Mouse (Mus musculus) G1E-ER4 (cell line): ENCODE data around the gene Kcnq2. TPM values are rescaled to one million over a fixed set of nuclear protein-coding genes. Genes with fewer than 3 reads are reported as not detected.

ENCODE experiments used
- GATA1 ChIP-seq: IDR thresholded peaks from one replicate; pipeline ENCODE4 v1.8.0; 2012; ENCODE audit warnings: low read length, inconsistent platforms
- polyA plus RNA-seq: library from polyadenylated mRNA; stranded (reverse); fragments of >175 nt; gene quantifications from 2 replicates; pipeline ENCODE4 v1.2.3, GENCODE M21; 2012

The Kcnq2 gene
- polyA plus RNA-seq: not detected in 2 replicates

DNA sequence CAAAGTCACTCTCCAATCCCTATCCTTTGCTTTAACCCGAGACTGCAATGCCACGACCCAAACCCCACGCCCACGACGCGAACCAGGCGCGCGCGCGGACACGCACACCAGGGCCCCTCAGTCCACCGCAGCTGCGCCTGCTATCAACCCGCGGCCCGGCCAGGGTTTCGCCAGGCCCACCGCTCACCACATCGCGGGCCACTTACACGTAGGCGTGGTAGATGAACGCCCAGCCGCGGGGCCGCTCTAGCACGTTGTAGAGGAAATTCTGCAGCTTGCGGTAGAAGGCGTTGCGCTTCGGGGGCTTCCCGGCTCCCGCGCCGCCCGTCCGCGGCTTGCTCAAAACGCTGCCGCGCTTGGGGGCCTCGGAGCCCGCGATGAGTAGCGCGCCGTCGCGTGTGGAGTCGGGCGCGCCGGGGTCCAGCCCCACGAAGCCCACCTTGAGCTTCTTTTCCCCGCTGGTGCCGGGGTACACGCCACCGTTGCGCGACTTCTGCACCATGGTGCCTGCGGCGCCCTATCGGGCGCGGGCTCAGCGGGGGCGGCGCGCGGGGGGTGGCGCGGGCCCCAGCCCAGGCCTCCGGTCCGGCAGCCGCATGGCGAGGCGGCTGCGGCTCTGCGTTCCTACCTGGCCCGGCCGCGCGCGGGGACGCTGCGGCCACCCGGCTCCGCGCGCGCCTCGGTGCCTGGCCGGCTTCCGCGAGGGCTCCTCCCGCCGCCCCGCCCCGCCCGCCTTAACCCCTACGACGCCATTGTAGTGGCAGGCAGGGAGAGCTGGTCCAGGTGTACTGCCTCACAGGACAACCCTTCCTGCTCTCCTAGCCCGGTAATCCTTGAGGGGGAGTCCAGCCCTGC lies at the start of gene Kcnq2:
TSS of gene Kcnq2 (minus strand) at position 710 of the 855 bp plus-strand sequence.
- no peak for TF ChIP-seq GATA1

DNA sequence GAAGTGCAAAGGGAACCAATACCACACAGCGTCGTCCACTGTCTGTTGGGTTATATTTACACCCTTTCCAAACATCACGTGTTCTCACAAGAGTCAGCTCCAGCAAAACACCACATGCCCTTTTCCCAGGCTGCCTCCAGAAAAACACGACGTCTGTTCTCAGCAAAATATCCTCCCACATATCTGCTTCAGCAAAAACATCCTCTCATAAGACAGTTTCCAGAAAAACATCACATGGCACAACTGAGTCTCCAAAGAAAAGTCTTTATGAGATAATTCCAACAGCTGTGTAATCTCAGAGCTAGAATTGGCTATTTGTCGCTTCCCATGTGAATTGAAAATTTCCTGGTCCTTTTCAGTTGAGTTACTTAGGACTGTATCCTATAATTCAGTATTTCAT lies 45.8 kb upstream of the Kcnq2 start:
- no peak for TF ChIP-seq GATA1

DNA sequence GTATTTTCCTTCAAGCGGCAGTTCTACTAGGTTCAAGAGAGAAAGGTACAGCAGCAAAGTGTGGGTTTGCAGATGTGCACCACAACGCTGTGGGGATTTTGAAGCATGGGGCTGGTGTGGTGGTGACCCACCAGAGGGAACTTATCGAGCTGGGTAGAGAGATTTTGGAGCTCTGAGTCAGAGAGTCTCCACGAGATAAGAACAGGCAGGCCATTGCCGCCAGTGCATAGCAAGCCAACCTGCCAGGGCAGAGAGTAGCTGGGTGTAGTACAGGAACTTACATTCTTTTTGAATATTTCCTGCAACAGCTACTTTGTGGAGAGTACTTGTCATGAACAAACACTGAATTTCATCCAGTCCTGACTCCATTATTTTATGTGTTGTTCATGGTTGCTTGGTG lies 43.4 kb upstream of the Kcnq2 start:
- TF ChIP-seq GATA1: no peak

DNA sequence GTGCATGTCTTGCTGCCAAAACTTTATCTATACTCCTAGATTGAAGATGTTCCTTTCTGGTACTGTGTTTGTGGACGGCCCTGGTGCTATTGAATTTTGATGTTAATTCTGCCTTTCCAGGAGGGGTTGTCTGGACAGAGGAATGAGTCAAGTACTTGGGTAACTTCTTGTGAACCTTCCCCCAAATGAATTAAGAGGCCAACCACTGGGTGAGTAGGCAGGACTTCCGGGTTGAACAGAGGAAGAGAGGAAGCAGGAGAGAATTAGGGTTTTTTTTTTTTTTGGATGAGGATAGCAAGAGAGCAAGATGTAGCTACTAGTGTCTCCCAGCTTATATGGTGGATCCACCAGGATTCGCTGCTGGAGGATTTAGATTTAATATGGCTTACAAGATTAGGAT lies 42.9 kb upstream of the Kcnq2 start:
- TF ChIP-seq GATA1: no peak

DNA sequence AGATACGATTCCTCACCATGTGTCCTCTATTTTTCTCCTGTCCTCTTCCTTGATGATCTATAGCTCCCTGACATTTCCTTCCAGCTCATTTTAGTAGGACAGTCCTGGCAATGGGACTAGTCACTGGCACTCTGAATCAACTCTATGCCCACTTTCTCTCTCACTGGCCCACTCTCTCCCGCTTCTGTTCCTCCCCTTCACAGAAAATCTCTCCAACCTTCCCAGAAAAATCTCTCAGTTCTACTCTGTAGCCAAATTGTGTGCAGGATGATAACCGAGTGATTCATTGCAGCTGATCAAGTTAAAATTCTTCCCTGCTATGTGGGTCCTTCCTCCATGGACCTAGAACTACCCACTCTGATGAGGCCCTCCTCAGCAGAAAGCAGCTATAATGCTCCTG lies 39.5 kb upstream of the Kcnq2 start:
- no peak for TF ChIP-seq GATA1

DNA sequence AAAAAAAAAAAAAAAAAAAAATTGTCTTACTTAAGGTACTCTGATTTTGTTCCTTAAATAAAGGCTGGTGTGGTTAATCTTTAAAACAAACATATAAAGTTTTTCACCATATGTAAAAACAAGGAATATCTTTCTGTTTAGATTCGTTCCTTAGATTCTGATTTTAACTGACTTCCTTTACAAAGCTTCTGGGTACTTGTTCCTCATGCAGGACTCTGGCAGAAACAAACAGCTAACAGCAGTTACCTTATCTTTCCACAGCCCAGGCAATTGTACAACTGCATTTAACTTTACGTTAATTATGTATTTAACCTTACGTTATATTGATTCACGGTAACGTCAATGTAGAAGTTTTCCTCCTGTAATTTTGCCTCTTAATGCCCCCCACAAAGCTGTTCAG lies 31.4 kb upstream of the Kcnq2 start:
- no peak for TF ChIP-seq GATA1

DNA sequence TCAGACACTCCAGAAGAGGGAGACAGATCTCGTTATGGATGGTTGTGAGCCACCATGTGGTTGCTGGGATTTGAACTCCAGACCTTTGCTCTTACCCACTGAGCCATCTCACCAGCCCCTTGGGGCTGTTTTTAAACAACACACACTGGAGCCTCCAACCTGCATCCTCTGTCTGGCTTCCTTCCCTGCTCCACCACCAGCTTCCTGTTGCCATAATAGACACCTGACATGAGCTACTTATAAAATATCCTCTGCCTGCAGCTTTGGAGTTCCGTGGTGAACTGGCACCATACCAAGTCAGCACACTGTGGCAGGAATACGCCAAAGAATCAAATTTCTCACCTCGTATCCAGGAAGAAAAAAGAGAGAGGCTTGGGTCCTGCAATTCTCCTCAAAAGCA lies 25.7 kb upstream of the Kcnq2 start:
- no peak for TF ChIP-seq GATA1

DNA sequence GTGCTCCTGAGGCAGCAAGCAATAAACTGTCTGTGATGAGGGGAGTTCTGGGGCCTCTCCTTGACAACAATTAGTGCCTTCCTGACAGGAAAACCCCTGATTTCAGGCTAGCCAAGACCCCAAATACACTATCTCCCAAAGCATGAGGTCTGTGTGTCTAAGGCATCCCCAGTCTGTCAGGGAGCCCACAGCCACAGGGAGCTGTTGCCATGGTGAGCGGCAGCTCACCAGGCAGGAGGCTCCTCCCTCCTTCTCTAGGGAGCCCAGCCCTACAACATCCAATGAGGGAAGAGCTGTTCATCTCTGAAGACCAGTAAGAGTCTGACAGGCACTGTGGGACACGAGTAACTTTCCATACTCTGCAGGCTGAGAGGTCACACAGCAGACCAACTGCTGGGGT lies 24.7 kb upstream of the Kcnq2 start:
- TF ChIP-seq GATA1: no peak

DNA sequence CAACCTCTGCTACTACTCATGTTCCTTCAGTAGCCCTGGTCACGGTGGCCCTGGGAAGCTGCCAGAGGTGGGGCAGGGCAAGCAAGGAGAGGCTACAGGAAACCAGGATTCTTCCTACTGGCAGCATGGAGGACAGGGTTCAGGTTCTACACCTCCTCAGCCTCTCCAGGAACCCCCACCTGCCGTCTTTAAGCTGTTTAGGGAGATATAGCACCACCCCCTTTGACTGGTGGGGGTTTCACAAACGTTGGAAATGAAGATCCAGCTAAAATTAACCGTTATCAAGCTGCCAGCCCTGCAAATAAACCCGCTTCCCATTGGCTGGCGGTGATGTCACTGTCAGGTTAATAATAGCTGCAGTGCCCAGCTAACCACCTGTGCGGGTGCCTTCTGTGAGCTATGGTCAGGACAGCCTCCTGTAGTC lies 24.0 kb upstream of the Kcnq2 start:
- TF ChIP-seq GATA1: no peak

DNA sequence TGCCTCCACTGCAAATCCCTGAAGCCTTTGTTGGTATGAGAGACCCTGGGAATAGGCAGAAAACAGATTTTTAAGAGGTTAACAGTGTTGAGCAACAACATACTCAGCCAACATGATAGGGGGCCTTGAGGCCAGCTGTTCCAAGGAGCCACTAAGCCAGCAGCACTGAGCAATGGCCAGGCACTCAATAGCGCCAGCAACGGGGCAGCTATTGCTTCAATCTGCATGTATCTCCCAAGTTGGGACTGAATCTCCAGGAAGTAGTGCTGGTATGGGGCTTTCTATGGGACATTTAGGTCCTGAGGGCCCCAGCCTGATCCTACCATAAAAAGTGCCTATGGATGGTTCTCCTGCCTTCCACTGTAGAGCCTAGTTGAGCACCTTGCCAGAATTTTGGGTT lies 23.4 kb upstream of the Kcnq2 start:
- no peak for TF ChIP-seq GATA1

DNA sequence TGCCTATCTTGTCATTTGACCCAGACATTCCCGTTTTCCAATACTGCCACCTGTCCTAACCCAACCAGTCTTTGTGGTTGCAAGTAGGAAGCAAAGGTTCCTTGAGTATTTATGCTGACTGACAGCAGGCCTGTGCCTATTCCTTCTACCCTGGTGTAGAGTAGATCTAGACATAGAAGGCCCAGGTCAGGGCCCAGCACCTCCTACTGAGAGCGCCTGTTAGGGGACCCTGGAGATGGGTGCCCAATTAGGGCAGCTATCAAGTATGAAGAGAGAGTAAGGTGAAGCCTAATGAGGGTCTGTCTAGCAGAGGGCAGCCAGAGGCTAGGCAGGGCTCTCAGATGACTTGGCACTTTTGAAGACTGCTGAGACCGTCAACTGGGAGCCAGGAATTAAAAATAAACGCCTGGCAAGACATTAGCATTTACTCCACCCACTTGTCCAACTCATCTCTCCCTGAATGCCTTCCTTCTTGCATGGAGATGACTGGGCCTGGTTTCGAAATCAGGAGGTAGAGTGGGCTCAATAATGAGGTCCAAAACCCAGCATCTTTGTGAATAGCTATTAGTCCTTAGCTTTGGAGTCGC lies 22.7 kb upstream of the Kcnq2 start:
- TF ChIP-seq GATA1: no peak

DNA sequence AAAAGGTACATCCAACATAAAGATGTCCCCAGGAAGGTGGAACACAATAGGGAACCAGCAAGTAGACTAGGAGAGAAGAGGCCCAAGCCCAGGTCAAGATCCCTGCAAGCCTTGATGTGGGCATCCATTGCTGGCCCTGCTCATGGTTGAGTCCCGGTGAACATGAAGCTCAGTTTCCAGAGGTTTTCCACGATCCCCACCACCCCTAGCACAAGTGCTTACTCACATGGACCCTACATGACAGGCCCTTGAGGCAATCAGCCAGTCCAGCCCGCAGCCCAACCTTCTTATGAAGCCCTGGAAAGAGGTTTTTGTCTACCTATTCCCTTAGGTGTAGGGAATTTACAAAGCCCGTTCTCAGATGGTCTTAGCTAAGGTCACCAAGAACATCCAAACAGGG lies 22.1 kb upstream of the Kcnq2 start:
- TF ChIP-seq GATA1: no peak

DNA sequence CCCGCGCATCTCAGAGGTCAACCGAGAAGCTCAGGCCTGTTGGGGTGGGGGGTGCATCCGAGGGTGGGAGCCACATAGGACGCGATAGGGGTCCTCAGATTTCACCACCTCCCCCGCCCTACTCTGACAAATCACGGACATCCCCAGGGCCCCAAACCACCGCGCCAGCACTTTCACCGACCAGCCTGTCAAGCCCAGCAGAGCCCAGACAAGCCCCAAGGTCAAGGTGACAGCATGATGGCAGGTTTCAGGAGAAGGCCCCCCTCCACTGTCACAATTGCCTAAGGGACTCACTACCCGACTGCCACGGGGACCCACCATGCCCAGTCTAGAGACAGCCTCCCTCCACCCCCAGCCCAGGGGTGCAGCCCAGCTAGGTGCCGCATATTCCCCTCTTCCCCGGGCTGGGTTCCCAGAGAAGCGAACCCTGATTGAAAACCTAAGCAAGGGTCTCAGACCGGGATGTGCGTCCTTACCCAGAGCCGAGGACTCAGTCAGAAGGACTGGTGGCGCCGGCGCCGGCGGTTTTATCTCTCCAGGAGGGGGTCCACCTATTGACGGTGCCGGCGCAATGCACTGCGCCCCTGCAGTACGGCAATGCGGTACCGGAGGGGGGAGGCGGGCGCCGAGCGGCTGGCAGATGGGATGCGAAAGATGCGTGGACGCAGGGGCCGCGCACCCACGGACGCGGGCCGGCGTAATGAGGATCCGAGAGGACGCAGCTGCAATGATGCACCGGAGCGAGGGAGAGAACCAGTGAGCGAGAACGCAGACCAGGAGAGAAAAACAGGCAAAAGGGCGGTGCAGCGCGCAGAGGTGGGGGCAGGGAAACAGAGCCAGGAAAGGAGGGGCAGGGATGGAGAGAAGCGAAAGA lies 21.4 kb upstream of the Kcnq2 start, which contains the start of gene Eef1a2:
TSS of gene Eef1a2 (minus strand) at position 767 of the 874 bp plus-strand sequence.
- TF ChIP-seq GATA1: no peak

DNA sequence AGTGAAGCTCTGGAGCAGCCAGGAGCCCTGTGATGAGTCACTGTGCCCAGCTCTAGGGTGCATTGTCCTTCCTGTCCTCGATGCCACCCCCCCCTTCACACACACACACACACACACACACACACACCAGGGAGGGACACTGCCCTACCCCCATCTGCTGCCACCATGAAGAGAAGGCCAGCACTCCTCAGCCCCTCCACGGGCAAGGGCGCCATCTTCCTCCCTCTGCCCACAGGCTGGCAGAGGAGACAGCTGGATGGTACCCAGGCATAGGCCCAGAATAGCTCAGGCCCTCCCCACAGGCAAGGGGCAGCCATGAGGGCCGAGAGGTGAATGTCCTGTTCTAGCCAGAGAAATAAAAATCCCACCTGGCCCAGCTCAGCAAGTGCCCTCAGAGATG lies 20.7 kb upstream of the Kcnq2 start:
- TF ChIP-seq GATA1: no peak

DNA sequence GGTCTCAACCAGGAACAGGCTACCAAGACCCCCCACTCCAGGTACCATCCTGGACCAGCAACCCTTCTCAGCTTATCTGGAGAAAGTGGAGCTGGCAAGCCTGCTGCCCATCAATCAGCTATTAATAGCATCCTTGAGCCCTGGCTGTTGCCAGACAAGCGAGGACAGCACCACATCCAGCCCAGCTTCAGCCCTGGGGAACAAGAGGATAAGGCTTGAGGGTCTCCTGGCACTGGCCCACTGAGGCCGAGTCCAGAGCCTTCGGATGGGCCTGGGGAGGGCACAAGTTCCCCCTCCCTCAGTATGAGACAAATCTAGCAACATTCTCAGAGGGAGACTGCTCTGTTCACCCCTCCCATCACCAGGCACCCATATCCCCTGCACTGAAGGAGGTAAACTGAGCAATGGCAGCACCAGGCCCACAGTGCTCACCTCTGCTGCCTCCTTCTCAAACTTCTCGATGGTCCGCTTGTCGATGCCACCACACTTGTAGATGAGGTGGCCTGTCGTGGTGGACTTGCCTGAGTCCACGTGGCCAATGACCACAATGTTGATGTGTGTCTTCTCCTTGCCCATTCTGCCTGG lies 19.8 kb upstream of the Kcnq2 start:
- no peak for TF ChIP-seq GATA1

DNA sequence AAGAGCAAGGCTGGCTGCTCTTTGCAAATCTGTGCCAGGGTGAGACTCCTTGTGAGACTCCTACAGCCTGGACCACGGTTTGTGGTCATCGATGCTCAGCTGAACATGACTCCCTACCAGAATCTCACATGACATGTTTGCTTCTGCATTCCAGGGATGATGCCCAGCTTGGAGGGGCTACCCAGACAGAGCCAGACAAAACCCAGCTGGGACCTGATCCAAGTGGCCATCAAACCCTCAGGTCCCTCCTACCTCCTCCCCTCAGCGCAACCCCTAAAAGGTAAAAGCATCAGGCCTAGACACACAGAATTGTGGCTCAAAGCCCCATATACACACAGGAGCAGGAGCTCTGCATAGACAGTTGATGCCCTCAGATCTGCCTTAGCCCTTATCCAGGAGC lies 19.3 kb upstream of the Kcnq2 start:
- no peak for TF ChIP-seq GATA1

DNA sequence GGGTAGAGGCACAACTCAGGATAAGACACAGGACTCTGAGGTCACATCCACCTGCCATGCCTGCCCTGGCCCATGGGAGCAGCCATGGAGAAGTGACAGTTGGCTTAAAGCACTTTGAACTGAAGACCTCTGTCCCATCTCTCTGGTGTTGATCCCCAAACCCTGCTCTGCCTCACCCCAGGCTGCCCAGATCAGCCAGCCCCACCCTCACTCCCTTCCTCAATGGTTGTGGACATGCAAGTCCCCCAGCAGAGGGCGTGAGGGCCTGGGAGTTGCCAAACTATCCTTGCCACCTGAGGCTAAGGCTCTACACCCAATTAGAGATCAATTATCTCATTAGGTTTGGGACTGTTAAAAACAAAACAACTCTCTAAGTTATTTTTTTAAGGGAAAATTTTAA lies 18.7 kb upstream of the Kcnq2 start:
- no peak for TF ChIP-seq GATA1
